Mouse (Mus musculus) liver, embryonic 14.5 days (tissue): Measurements from ENCODE around the gene Ctsl.

ENCODE experiments used
- CTCF ChIP-seq: IDR thresholded peaks from 2 replicates; pipeline ENCODE4 v1.5.1; 2016; ENCODE audit warnings: antibody characterized with exemption, low read depth, control low read depth
- EP300 ChIP-seq: IDR thresholded peaks from 2 replicates; pipeline ENCODE4 v1.6.1; 2016; ENCODE audit warnings: antibody characterized with exemption, low read depth

GRCm38 (mm10) chr13:64373695-64374094 is 3.0 kb upstream of the Ctsl start:
- TF ChIP-seq CTCF (no peak), EP300 (no peak)
